Mouse (Mus musculus): ENCODE measurements around the gene Prkd2.

Prkd2 gene

DNA sequence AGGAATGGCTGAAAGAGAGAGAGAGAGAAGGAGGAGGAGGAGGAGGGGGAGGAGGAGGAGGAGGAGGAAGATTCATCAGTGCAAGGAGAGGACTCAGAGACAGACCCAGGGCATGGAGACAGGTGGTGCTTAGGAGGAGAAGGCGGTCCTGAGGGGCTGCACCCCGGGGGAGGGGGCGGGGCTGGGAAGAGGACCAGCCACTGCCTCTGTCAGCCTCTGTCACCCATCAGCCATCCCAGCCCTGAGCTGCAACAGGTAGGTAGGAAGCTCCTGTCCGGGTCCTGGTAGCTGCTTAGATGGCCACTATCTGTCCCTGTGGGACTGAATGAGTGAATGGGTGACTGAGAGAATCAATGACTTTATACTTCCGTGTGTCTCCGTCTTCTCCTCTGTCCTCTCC lies 50.9 kb downstream of the Prkd2 start:
- no peak for DNase-seq (ENCODE audit: low spot score in 2 of 2)

DNA sequence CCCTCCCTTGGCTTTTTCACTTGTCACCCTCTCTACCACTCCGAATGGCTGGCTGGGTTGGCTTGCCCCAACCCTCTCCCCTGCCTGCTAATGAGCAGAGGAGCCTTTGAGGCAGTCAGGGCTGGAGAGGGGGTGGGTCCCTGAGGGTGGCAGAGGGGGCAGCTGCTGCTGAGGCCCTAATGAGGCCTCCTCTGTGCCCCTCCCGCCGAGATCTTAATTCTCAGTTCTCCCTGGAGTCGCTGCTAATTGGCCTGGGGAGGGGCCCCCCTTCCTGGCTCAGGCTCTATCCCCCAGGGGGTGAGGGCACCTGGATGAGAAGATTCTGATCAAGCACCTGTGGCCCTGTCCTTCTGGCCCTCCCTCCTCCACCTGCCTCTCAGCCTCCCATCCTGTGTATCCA lies 51.6 kb downstream of the Prkd2 start:
- no peak for DNase-seq (ENCODE audit: low spot score in 2 of 2)

DNA sequence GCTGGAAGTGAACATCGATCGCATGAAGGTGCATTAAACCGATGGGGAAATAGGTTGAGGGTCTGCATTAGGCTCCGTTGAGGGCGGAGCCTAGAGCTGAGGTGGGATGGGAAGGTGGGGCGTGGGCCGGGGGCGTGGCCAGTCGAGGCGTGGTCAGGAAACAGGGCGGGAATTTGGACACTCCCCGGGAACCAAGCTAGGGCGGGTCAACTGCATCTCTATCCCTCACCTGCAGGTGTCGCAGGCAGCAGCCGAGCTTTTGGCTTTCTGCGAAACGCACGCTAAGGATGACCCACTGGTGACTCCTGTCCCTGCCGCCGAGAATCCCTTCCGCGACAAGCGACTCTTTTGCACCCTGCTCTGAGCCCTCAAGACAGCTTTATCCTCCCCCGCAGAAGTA lies 52.3 kb downstream of the Prkd2 start:
- DNase-seq (ENCODE audit: low spot score in 2 of 2): peak in 1 of 2 experiments; percentile 75

DNA sequence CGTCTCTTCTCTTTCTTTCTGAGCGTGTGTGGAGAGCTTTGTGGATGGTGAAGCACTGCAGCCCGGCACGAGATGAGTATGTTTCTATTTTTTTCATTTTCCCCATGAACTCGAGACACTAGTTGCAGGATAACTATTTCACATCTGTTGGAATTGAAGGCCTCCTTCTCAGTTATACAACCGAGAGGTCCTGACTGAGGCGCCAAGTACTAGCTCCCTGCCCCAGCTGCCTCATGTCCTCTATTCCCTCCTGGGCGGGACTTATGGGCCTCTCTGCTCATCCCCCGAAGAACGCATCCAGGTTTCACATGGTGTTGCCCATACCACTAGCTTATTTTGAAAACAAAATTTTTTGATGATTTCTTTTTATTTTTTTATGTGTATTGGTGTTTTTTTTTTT lies 52.8 kb downstream of the Prkd2 start:
- DNase-seq (ENCODE audit: low spot score in 2 of 2): no peak

DNA sequence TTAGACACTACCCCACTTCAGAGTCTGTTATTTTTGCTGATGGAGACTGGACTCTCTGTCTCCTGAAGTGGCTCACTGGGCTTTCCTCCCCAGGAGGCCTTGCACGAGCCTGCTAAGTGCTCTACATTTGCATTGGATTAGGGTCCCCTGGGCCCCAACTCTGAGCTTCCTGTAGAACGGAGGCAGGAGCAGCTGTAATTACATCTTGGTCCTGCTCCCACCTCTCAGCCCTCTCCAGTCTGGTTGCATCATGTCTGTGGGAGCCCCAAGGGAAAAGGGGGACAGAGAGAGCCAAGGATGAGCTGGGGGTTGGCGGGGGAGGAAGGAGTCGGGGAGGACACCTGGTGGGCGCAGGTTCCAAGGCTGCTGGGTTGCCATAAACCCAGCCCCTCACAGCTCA lies 57.8 kb downstream of the Prkd2 start:
- DNase-seq (ENCODE audit: low spot score in 2 of 2): no peak

DNA sequence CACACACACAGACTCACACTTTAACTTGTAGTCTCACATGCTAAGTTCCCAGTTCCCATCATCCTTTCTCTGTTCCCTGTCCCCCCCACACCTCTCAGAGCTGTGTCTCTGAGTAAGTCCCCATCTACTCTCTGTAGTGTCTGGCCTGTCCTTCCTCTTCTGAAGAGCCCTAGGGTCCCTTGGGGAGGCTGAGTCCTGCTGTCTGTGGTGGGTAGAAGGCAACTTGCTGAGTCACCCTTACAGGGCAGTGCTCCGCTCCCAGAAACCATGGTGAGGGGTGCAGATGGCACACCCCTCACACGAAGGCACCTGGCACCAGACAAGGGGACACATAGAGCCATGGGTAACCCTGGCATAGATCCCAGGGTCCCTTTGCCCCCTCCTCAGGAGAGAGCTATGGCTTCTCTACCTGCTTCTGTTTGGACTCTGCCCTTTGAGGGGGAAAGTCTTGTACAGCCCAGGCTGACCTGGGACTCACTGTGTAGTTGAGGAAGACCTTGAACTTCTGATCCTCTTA lies 60.8 kb downstream of the Prkd2 start:
- no peak for DNase-seq (ENCODE audit: low spot score in 2 of 2)

DNA sequence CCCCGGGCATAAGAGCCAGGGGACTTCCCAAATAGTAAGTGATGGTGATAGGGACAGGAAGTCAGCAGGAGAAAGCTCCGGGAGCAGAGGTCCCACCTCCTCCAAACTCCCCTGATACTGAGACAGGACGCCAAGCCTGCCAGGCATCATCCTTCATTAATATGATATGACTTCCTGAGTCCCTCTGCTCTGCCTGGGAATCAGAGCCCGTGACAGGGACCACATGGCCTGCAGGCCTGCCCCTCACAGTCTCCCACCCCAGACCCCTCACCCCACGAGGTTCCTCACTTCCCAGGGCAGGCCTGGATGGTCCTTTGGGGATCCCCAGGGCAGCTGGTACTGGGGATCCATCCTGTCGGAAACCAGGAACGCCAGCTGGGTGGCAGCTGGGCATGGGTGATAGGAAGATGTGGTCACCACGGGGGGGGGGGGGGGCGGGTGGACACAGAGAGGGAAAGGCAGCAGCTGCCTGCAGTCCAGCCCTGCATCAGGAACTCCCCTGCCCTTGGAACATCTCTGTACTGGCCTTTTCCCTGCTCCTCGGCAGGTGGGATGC lies 61.5 kb downstream of the Prkd2 start:
- DNase-seq (ENCODE audit: low spot score in 2 of 2): no peak

DNA sequence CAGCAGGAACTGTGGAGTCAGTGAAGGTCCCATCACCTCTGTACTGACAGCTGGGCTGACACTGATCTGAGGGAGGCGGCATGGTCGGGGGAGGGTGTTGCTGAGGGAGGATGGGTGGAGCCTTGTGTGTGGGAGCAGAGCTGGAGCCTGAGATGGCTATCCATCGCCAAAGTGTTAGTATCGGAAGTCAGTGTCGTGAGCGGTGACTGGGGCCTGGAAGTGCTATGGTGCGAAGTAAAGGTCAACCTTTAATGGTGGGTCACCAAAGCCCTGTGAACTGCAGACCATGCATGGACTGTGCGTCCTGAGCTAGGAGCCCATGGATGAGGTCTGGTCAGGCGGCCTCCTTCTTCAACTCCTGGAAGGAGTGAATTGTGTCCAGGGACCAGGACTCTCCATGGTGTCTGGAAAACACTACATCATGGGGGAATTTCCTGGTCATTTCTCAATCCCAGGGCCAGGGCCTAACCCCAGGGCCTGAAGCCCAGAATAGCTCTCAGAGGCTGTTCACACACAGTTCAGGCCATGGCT lies 62.9 kb downstream of the Prkd2 start:
- DNase-seq (ENCODE audit: low spot score in 2 of 2): no peak

DNA sequence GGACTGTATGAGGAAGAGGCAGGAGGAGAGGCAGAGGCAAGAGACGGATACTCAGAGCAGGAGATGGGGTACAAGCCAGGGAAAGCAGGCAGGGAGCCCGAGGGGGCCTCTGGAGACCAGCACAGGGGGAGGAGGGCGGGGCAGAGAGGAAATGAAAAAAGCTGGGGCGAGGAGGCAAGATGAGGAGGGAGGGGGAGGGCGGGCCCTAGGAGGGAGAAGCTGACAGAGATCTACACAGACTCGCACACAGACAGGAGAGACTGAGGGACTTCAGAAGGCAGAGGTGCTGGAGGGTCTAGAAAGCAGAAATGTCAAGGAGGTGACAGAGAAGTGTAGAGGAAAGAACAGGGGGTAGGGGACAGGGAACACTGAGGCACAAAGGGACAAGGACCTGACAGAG lies 63.6 kb downstream of the Prkd2 start, which contains the start of gene Ptgir:
Gene Ptgir (plus strand): TSS at position 210 of the 400 bp plus-strand sequence.
- DNase-seq (ENCODE audit: low spot score in 2 of 2): no peak

DNA sequence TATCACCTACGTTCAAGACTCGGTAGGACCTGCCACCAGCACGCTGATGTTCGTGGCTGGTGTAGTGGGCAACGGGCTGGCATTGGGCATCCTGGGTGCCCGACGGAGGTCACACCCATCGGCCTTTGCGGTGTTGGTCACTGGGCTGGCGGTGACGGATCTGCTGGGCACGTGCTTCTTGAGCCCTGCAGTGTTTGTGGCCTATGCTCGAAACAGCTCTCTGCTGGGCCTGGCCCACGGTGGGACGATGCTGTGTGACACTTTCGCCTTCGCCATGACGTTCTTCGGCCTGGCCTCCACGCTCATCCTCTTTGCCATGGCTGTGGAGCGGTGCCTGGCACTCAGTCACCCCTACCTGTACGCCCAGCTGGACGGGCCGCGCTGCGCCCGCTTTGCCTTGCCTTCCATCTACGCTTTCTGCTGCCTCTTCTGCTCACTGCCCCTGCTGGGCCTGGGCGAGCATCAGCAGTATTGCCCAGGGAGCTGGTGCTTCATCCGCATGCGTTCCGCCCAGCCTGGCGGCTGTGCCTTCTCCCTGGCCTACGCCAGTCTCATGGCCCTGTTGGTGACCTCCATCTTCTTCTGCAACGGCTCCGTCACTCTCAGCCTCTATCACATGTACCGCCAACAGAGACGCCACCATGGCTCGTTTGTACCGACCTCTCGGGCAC lies 64.3 kb downstream of the Prkd2 start:
- no peak for DNase-seq (ENCODE audit: low spot score in 2 of 2)

DNA sequence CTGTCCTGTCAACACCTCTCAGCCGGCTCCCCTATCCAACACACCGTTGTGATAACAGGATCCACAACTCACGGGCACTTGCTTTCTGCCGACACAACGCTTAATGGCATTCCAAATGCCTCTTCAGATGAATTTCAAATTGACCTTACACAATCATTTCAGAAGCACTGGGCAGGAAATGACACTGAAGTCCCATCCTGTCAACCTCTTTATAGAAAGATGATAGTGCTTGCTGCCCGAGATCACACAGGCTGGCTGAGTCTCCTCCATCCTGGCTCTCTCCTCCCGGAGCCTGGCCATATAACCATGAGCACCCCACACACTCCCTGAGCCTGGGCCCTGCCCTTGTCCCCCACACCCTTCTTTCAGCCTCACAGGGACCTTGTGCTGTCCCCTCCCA lies 65.1 kb downstream of the Prkd2 start:
- no peak for DNase-seq (ENCODE audit: low spot score in 2 of 2)

DNA sequence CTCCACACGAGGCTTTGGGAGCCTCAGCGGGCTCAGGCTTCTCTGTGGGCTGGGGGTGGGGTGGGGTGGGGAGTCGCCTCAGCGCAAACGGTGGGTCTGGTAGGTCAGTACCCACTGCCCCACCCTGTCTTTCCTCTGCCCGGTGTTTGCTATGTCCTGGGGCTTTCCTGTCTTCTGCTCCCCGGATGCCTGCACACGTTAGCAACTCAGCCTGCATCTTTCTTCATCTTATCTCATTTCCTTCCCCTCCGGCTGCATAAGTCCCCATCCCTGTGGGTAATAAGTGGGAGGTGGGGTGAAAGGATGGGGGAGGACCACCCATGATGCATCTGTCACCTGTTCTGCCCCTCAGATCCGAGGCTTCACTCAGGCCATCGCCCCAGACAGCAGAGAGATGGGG lies 65.7 kb downstream of the Prkd2 start:
- DNase-seq (ENCODE audit: low spot score in 2 of 2): no peak

DNA sequence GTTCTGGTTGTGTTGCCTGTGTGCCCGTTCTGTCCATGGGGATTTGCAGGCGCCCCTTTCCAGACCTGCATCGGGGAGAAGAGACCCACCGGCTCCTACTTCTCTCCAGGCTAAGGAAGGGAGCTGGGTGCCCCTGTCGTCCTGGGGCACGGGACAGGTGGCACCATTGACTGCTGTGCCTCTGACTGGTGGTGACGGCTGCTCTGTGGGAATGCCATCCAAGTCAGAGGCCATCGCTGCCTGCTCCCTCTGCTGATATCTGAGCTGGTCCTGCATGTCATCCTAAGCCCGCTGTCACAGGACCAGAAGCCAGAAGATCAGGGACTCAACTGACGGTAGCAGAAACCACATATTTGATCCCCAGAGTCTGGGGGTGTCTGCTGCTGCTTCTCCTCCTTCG lies 66.2 kb downstream of the Prkd2 start:
- DNase-seq (ENCODE audit: low spot score in 2 of 2): no peak

DNA sequence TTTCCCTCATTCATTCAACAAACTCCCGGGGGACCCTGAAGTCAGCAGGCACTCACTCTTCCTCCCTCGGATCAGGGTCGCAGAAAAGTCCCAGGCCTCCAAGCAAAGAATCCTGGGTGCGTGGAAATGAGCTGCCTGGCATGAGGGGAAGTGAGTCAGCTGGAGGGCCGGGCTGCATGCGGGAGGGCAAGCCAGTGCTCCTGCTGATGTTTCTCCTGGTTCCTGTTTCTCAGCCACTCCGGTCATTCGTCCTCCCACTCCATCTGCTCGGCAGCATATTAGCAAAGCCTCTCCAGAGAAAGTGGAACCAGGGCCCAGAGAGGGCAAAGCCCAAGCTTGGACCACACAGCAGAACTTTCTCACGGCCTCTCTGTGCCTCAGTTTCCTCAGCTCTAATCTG lies 67.2 kb downstream of the Prkd2 start:
- no peak for DNase-seq (ENCODE audit: low spot score in 2 of 2)

DNA sequence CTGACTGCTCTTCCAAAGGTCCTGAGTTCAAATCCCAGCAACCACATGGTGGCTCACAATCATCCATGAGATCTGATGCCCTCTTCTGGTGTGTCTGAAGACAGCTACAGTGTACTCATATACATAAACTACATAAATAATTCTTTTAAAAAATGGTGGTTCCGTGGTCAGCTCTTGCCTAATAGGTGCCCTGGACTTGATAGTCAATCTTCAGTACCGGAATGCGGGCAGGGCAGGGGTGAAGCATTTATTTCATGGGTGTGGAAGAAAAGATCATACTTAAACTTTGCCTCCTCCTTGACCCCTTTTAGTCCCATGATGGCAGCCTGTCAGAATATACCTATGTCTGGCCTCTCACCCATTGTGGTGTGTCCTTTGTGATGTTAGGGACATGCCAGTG lies 69.2 kb downstream of the Prkd2 start:
- no peak for DNase-seq (ENCODE audit: low spot score in 2 of 2)

DNA sequence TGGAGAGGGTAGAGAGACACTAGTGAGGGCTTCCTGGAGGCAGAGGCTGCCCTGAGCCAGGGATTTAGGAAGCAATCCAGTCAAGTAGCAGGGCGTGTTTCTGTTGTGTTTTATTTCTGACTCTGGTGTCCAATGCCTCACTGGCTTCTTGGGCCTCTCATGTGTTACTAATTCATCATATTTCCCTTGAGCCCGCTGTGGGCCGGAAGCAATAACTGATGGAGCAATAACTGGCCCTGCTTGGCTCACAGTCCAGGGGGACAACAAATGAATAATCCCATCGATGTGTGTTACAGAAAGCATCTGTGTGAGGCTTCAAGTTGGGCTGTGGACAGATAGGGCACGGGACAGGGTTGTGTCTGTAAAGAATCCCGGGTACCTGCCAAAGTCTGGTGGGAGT lies 69.7 kb downstream of the Prkd2 start:
- no peak for DNase-seq (ENCODE audit: low spot score in 2 of 2)

DNA sequence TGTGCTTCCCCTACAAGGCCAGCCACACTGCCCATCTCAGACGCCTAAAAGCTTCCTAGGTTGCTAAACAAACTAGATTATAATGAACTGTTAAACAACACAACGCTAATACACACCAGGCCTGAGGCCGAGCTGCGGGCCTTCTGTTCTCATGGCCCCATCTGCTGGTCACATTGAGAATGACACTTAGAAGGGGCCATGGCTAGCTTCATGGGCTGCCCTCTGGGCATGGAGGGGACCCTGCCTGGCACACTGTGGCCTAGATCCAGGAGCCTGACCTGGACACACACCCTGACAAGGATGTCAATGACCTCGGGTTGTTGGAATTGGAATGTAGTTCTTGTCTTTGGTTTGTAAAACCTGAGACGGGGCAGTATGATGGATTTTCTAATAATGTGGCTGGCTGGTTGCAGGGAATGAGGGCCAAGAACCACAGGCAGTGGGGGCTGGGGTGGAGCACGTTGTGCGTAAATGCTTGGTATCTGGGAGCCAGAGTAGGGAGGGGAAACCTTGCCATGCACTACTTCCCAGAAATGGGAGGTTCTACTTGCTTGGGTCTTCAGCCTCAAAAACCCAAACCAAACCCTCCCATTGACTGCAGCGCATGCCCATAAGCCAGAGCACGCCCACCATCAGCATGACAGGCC lies 71.2 kb downstream of the Prkd2 start:
- peak in 1 of 2 experiments; percentile 78 for DNase-seq (ENCODE audit: low spot score in 2 of 2)

DNA sequence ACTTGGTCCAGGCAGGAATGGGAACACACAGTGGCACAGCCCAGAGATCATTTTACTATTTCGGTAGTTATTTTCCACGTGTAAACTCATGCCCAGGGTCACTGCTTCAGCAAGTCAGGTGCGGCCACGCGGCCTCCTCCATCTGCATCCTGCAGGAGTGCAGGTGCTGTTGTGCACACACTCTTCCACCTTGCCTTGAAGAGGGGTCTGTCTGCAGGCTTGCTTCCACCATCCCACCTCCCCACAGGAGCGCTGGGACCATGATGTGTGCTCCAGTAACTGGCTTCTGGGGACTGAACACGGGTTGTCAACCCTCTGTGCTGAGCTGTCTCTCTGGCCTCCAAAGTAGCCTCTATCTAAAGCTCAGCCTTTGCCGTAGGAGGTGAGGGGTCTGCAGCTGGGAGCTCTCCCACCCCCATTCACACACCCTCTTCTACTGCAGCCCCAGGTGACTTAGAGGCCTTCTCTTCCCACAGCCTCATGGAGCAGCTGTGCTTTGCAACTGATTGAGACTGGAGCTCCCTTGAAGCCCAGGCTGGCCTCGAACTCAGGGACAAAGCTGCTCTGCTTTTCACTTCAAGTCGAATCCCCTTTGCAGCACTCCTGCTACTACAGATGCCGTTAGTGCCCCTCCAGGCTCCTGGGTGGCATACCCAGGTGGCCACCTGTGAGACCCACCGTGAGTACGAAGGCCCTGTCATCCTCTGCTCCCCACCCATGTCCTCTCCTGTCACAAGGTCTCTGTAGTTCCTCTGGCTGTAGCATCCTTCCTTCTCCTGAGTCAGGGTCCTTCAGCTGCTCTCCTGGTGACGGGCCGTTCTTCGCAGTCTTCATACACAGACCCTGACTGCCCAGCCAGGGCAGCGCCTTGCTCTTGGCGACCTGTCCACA lies 72.0 kb downstream of the Prkd2 start:
- DNase-seq (ENCODE audit: low spot score in 2 of 2): no peak

DNA sequence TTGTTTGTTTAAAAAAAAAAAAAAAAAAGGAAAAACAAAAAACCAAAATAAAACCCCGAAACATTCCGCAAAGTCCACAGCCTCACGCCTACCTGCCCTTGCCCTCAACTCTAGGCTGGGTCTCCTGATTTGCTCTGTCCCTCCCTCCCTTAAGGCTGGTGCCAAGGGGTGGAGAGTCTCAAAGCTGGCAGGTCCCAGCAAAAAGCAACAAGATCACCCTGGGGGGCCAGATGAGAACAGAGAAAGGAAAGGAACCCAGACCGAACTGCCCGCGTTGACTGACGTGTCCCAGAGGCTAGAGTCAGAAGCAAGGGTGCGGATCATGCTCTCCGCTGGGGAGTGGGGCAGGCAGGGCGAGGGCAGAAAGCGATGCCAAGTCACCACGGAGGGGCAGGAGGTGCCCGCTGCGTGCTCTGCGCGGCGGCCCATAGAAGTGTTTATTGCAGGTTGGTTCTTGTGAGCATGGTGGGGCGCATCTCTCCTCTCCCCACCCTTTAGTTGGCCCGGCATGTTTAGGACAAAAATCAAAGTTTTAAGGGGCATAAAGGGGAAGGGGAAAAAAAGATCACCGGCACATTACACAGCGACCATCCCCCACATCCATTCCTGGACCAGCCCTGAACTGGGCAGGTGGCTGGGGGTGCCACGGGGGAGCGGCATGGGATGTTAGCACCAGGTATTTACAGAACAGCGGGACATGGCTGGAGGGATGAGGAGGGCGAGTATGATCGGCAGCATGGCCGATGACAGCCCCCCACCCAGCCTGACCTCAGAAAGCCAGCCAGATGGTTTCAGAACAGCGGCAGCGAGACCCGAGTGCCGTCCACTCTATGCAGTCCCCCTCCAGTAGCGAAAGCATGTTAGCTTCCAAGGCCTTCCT lies 73.0 kb downstream of the Prkd2 start:
- no peak for DNase-seq (ENCODE audit: low spot score in 2 of 2)

DNA sequence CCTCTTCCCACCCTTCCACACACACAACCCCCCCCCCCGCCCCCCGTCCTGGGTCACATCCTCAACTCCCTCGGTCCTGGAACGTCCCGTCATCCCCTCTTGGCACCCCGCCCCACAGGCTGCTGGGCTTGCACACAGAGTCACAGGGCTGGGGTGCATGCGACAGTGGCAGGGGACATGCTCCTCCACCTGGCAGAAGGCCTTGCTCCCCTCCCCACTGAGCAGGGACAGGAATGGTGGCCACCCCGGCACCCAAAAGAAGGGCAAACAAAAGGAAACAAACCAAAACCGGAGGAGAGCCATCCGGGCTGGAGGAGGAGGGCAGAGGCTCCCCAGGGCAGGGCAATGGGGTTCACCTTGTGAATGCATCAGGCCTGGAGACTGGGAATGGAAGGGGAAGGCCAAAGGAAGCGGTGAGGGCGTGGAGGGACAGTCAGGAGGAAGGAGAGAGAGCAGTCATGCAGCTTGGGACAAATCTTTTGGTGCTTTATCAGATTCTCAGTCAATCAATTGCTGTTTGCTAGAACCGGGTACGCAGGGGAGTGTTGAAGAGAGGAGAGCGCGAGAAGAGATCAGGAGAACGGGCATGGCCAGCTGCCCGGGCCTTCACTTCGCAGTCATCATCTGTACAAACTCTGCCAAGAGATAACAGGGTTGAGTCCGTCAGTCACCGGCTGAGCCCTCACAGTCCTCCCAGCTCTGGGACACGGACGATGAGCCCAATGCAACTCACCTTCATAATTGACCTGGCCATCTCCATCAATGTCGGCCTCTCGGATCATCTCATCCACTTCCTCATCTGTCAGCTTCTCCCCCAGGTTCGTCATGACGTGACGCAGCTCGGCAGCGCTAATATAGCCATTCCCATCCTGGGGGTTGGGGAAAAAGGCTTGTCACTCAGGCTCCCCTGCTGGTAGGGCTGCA lies 73.9 kb downstream of the Prkd2 start:
- no peak for DNase-seq (ENCODE audit: low spot score in 2 of 2)
